Mouse (Mus musculus) neural tube, embryonic 11.5 days (tissue): ENCODE results near the gene Inafm1. TPM values are rescaled to one million over a fixed set of nuclear protein-coding genes. Genes with fewer than 3 reads are reported as not detected.

ENCODE experiments used
- ATAC-seq: fragments of 200-750 bp; cut with Nextera tagmentation; 2 replicates; pipeline ENCODE4 v1.8.0; 2017; ENCODE audit warnings: moderate number of reproducible peaks, mild to moderate bottlenecking, moderate TSS enrichment, moderate library complexity; ENCODE audit not compliant: insufficient read depth, low FRiP score, low TSS enrichment
- DNase-seq: peaks from one replicate; pipeline ENCODE4 v3.0.0-alpha.2; 2015; ENCODE audit warnings: low spot score
- H3K27ac ChIP-seq: fragments of 300-500 bp; sonication (generic); 2 replicates; pipeline ENCODE4 v1.5.1; 2014; ENCODE audit warnings: low read depth, mild to moderate bottlenecking, low read length
- H3K27me3 ChIP-seq: fragments of 300-500 bp; sonication (generic); 2 replicates; pipeline ENCODE4 v1.6.1; 2014; ENCODE audit warnings: mild to moderate bottlenecking, low read length, mixed read lengths; ENCODE audit not compliant: control insufficient read depth, insufficient read depth
- H3K36me3 ChIP-seq: fragments of 300-500 bp; sonication (generic); 2 replicates; pipeline ENCODE4 v1.6.1; 2014; ENCODE audit warnings: mild to moderate bottlenecking, low read length, moderate library complexity, mixed read lengths; ENCODE audit not compliant: control insufficient read depth, insufficient read depth
- H3K4me1 ChIP-seq: fragments of 300-500 bp; sonication (generic); 2 replicates; pipeline ENCODE4 v1.6.1; 2014; ENCODE audit warnings: low read length, mixed read lengths; ENCODE audit not compliant: control insufficient read depth, insufficient read depth
- H3K4me2 ChIP-seq: fragments of 300-500 bp; sonication (generic); 2 replicates; pipeline ENCODE4 v1.6.1; 2014; ENCODE audit warnings: low read depth, mild to moderate bottlenecking, moderate library complexity
- H3K4me3 ChIP-seq: fragments of 300-500 bp; sonication (generic); 2 replicates; pipeline ENCODE4 v1.5.1; 2014; ENCODE audit warnings: low read depth, low read length
- H3K9ac ChIP-seq: fragments of 300-500 bp; sonication (generic); 2 replicates; pipeline ENCODE4 v1.6.1; 2014; ENCODE audit warnings: mild to moderate bottlenecking, low read length
- H3K9me3 ChIP-seq: fragments of 300-500 bp; sonication (generic); 2 replicates; pipeline ENCODE4 v1.6.1; 2016; ENCODE audit warnings: low read length; ENCODE audit not compliant: control insufficient read depth
- WGBS: fragments of 180-500 bp; shearing (Covaris S2); extraction: QIAGEN DNeasy Blood & Tissue Kit; methylation state at CpG from one replicate; pipeline ENCODE4 v1.1.7; 2014; 5-methylcytosine and 5-hydroxymethylcytosine counted together
- polyA plus RNA-seq: library from polyadenylated mRNA; unstranded; fragments of >200 nt; fragmentation: Nextera tagmentation; extraction: Ambion mirVana; gene quantifications from 2 replicates; pipeline ENCODE4 v1.2.1, GENCODE M21; 2014

Inafm1 gene
- polyA plus RNA-seq, 1 experiment from 2014 or later = 13.8 TPM

DNA sequence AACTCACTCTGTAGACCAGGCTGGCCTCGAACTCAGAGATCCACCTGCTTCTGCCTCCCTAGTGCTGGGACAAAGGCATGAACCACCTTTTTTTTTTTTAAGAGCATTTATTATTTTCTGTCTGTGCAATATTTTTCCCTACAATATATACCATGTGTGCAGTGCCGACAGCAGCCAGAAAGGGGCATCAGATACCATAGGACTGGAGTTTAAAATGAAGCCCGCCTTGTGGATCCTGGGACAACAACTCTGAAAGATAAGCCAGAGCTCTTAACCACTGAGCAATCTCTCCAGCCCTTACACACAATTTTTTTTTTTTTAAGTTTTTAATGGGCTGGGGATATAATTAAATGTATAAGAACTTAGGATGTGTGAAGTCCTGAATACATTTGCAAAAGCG lies 20.9 kb upstream of the Inafm1 start:
- 30% methylated on average over 4 of the region's 4 CpGs for WGBS
- Histone ChIP-seq H3K4me3 (no peak overlapping the region), H3K9ac (no peak overlapping the region), H3K27me3 (no peaks in the 10 kb centered on the region), H3K4me1 (peaks cover 6% of the 10 kb centered on the region), H3K36me3 (no peaks in the 10 kb centered on the region), H3K27ac (no peak overlapping the region; the same call in 1 of the 2 replicates), H3K4me2 (0 out of 2 replicates have a peak overlapping the region, but pooled peaks have one; percentile 84), H3K9me3 (no peaks in the 10 kb centered on the region)
- ATAC-seq = peak; percentile 6; the same call in 1 of the 2 replicates
- peak; percentile 49 for DNase-seq

DNA sequence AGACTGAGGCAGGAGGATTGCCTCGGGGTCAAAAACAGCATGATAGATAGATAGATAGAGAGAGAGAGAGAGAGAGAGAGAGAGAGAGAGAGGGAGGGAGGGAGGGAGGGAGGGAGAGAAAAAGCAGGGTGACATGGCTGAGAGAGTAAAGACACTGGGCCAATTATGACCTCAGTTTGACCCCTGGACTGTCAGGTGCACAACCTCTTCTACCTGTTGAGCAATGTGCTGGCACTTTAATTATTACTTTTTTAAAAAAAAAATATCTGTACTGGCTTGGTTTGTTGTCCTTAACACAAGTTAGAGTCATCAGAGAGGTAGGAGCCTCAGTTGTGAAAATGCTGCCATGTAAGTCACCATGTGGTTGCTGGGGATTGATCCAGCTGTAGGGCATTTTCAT lies 14.4 kb upstream of the Inafm1 start:
- Histone ChIP-seq H3K4me1 (no peaks in the 10 kb centered on the region; the same call in 1 of the 2 replicates), H3K4me3 (no peak overlapping the region), H3K36me3 (no peaks in the 10 kb centered on the region), H3K27me3 (no peaks in the 10 kb centered on the region), H3K9ac (no peak overlapping the region), H3K4me2 (no peak overlapping the region), H3K27ac (no peak overlapping the region), H3K9me3 (no peaks in the 10 kb centered on the region)
- ATAC-seq (no peak), DNase-seq (no peak)
- WGBS = 77% methylated on average over 1 of the region's 1 CpGs

DNA sequence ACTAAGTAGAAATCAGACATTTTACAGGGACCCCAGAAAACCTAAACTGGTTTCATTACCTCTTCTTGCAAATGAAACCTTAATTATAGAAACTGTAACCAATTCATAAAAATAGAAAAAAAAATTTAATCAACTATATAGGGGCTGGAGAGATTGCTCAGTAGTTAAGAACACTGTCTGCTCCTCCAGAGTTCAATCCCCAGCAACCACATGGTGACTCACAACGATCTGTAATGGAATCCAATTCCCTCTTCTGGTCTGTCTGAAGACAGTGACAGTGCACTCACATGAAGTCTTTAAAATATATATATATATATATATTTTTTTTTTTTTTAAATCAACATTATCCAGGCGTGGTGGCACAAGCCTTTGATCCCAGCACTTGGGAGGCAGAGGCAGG lies 13.6 kb upstream of the Inafm1 start:
- Histone ChIP-seq H3K9ac (peak overlapping the region; percentile 77), H3K36me3 (0 out of 2 replicates have a peak, but pooled peaks cover 2% of the 10 kb centered on the region), H3K4me3 (peak overlapping the region; percentile 75), H3K4me2 (peak overlapping the region; percentile 42), H3K27ac (no peak overlapping the region), H3K9me3 (no peaks in the 10 kb centered on the region), H3K27me3 (no peaks in the 10 kb centered on the region), H3K4me1 (no peaks in the 10 kb centered on the region; the same call in 1 of the 2 replicates)
- ATAC-seq (no peak), DNase-seq (no peak)
- WGBS = 86% methylated on average over 2 of the region's 2 CpGs

DNA sequence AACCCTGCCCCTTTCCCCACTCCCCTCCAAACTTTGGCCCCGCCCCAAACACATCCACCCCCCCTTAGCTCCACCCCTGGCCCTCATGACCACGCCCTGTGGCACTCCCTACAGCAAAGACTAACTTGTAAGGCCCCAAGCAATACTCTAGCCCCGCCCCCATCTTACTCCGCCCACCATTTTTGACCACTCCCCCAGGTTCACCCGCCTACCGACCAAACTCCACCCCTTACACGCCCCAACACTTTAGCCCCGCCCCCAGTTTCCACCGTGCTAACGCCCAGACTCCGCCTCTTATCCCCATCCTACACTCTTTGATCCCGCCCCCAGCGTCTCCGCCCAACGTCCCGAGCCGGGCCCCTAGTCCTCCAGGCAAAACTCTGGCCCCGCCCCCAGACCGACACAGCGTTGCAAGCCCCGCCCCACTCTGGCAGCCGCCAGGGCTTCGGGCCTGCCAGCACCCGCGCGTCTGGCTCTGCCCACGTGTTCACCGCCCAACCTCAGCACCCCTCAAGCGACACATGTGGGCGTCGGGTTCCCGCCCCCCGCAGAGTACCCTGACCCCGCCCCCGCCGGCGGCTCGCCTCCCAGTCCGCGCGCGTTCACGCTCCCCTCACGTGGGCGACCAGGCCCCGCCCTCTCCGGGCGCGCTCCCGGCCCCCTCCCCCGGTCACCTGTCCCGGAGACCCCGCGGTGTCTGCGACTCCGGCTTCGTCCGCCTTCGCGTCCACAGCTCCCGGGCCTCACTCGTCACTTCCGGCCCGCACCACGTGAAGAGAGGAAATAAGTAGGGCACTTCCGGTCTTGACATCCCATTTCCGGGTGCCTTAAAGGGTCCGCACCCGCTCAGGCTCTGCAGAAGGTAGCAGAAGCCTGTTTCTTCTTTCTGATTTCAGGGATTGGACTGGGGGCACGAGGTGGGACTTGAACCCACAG lies 12.9 kb upstream of the Inafm1 start, which contains the start of gene Ccdc9:
Gene Ccdc9, minus strand, starts transcription at position 770 of the 936 bp plus-strand sequence.
- H3K4me1 ChIP-seq = no peaks in the 10 kb centered on the region; the same call in 1 of the 2 replicates
- H3K27me3 ChIP-seq = no peaks in the 10 kb centered on the region
- H3K4me3 ChIP-seq = peak within 1 kb of the TSS; percentile 75
- peak; percentile 95 for ATAC-seq
- peak within 1 kb of the TSS; percentile 77 for H3K9ac ChIP-seq
- 0 out of 2 replicates have a peak, but pooled peaks cover 2% of the 10 kb centered on the region for H3K36me3 ChIP-seq
- peak; percentile 99 for DNase-seq
- peak within 1 kb of the TSS; percentile 90 for H3K27ac ChIP-seq
- H3K9me3 ChIP-seq = no peaks in the 10 kb centered on the region
- peak within 1 kb of the TSS; percentile 42 for H3K4me2 ChIP-seq
- WGBS = under 1% methylated on average over 66 of the region's 70 CpGs

DNA sequence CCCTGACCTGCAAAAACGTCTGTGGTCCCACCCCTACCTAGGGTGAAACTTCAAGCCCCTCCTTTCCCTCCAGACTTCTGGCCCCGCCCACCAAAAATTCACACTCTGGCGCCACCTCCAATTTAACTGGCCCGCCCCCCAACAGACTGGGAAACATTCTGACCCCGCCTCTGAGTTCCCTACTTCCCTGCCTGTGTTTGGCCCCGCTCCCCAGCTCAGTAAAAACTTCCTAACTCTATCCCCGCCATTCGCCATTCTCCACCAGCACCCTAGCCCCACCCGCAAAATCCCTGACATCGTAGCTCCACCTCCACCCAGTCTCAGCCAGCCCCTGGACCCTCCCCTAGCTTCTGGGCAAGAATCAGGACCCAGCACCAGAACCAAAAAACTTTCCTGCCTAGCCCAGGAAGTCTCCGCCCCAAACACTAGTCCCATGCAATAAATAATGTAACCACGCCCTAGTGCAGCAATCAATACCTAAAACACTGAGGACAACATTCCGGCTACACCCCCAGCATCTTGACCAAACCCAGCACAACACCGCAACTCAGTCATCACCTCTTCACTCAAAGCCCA lies 12.1 kb upstream of the Inafm1 start:
- no peak overlapping the region for H3K27ac ChIP-seq
- ATAC-seq (peak; percentile 24), DNase-seq (peak; percentile 43)
- H3K36me3 ChIP-seq = peaks cover 5% of the 10 kb centered on the region; the same call in 1 of the 2 replicates
- H3K9ac ChIP-seq = no peak overlapping the region
- H3K4me3 ChIP-seq = peak overlapping the region; percentile 75
- peak overlapping the region; percentile 42 for H3K4me2 ChIP-seq
- no peaks in the 10 kb centered on the region for H3K9me3 ChIP-seq
- 4% methylated on average over 14 of the region's 14 CpGs for WGBS
- H3K4me1 ChIP-seq = no peaks in the 10 kb centered on the region; the same call in 1 of the 2 replicates
- no peaks in the 10 kb centered on the region for H3K27me3 ChIP-seq

DNA sequence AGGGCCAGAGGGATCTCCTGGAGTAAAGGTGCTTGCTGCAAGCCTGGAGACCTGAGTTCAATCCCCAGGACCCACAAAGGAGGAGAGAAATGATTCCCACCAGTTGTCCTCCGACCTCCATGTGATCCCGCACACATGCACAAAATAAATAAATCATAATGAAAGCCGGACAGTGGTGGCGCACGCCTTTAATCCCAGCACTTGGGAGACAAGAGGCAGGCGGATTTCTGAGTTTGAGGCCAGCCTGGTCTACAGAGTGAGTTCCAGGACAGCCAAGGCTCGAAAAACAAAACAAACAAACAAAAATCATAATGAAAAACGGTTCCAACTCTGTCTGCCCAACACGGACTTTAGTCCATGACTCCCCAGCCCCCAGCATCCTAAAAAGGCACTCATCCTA lies 11.5 kb upstream of the Inafm1 start:
- Histone ChIP-seq H3K27me3 (no peaks in the 10 kb centered on the region), H3K9ac (no peak overlapping the region), H3K4me2 (peak overlapping the region; percentile 42), H3K4me3 (no peak overlapping the region; the same call in 1 of the 2 replicates), H3K27ac (no peak overlapping the region), H3K4me1 (no peaks in the 10 kb centered on the region; the same call in 1 of the 2 replicates), H3K36me3 (peaks cover 5% of the 10 kb centered on the region), H3K9me3 (no peaks in the 10 kb centered on the region)
- no peak for ATAC-seq
- DNase-seq = no peak
- 71% methylated on average over 9 of the region's 9 CpGs for WGBS

DNA sequence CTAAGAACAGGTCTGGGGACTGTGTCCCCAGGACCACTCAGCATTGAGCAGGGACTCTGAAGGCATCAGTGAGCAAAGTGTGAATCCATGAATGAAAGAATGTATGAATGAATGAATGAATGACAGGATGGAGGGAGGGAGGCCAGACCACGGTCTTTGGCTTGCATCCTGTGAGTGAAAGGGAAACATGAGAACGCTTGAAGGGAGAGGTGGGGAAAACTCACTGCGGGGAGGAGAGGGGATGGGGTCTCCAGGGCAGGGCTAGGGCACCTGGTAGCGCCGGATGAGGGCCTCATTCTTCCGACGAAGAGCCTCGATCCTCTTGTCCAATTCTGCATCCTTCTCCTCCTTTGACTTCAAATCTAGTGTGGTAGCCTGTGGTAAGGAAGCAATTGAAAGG lies 10.6 kb upstream of the Inafm1 start:
- Histone ChIP-seq H3K36me3 (peaks cover 5% of the 10 kb centered on the region), H3K4me3 (no peak overlapping the region), H3K27ac (no peak overlapping the region), H3K27me3 (no peaks in the 10 kb centered on the region), H3K4me2 (no peak overlapping the region), H3K9ac (no peak overlapping the region), H3K4me1 (no peaks in the 10 kb centered on the region; the same call in 1 of the 2 replicates), H3K9me3 (no peaks in the 10 kb centered on the region)
- WGBS = 93% methylated on average over 8 of the region's 8 CpGs
- DNase-seq (no peak), ATAC-seq (no peak)

DNA sequence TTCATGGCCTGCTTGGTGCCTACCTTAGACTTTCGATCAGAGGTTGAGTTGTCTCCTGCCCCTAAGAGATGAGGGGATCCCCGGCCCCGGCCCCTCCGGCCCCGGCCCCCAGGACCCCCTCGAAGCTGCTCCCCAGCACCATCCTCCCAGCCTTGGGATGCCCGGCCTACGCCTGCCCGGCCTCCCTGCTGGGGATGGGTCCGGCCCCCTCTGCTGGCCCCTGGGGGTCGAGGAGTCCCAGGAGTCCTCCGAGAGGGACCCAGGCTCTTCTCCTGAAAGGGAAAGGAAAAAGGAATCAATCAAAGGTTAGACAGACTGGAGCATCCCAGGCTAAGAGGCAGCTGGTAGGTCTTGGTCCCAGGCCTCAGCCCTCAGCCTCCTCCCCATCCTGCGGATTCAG lies 8.9 kb upstream of the Inafm1 start:
- no peak for ATAC-seq
- H3K36me3 ChIP-seq = peaks cover 10% of the 10 kb centered on the region
- WGBS = 97% methylated on average over 12 of the region's 13 CpGs

More for the DNA sequence above, 8.9 kb upstream of the Inafm1 start:
- Histone ChIP-seq H3K27me3 (no peaks in the 10 kb centered on the region), H3K4me2 (no peak overlapping the region), H3K9ac (no peak overlapping the region), H3K27ac (no peak overlapping the region), H3K4me1 (no peaks in the 10 kb centered on the region; the same call in 1 of the 2 replicates), H3K9me3 (no peaks in the 10 kb centered on the region), H3K4me3 (no peak overlapping the region)
- DNase-seq = no peak
